Mouse (Mus musculus): Measurements from ENCODE around the gene Zfp14. TPM values are rescaled to one million over a fixed set of nuclear protein-coding genes. Genes with fewer than 3 reads are reported as not detected.
A peak's percentile ranks its signal among the peaks of the same experiment; 100 is the strongest.

Gene Zfp14
- total and polyA plus RNA-seq, 3 experiments: 0.25 to 0.39 TPM; not detected in 1

DNA sequence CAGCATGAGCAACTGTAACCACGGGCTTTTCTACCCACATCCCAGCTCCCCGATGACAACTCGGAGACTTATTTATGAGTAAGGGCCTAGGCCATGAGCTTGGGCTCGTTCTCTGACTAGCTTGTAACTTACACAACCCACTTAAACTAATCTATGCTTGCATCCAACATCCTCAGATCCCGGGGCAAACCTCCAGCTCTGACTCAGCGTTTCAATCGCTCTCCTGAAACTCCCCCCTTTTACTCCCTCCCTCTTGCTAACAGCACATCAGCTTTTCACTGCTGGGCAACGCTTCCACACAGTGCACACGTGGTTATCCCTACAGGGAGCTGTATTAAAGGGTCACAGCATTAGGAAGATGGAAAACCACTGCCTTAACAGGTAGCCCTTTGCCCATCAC, 35.3 kb upstream of the Zfp14 start:
- DNase-seq (ENCODE audit: low read depth, low spot score): no peak
- H3K27me3 ChIP-seq (ENCODE audit: control insufficient read depth in 1 of 2, insufficient read depth in 2 of 2, low read length in 2 of 2): no peaks in the 10 kb centered on the region
- H3K4me3 ChIP-seq (ENCODE audit: control insufficient read depth in 1 of 2, insufficient read depth in 1 of 2, low read depth in 2 of 2, low read length in 2 of 2): no peak overlapping the region
- no peak overlapping the region for H3K27ac ChIP-seq (ENCODE audit: control insufficient read depth, low read depth, low read length)
- no peak for TF ChIP-seq RCOR1 (IDR thresholded peaks at IDR 0.05; ENCODE audit: low read depth, low read length)
- TF ChIP-seq HCFC1 (IDR thresholded peaks at IDR 0.05; ENCODE audit: low read depth, low read length): no peak
- TF ChIP-seq CHD2 (IDR thresholded peaks at IDR 0.05; ENCODE audit: low read length): no peak
- TF ChIP-seq POLR2A (IDR thresholded peaks at IDR 0.05; ENCODE audit: control insufficient read depth in 1 of 2, insufficient read depth in 1 of 2, low read depth in 1 of 2, low read length in 2 of 2, poor library complexity in 1 of 2): no peak
- no peak for TF ChIP-seq NELFE (IDR thresholded peaks at IDR 0.05; ENCODE audit: low read depth, low read length)
- TF ChIP-seq USF1 (IDR thresholded peaks at IDR 0.05; ENCODE audit: low read depth, low read length): no peak
- TF ChIP-seq POLR2AphosphoS5 (IDR thresholded peaks at IDR 0.05; ENCODE audit: borderline replicate concordance, low read depth, low read length): no peak
- no peak for TF ChIP-seq GATA1 (IDR thresholded peaks at IDR 0.05; ENCODE audit: low read depth, low read length)
- no peak for TF ChIP-seq NRF1 (IDR thresholded peaks at IDR 0.05; ENCODE audit: insufficient read depth, low read depth, low read length, poor library complexity, severe bottlenecking)
- TF ChIP-seq TAL1 (IDR thresholded peaks at IDR 0.05; ENCODE audit: low read length): no peak
- TF ChIP-seq EP300 (IDR thresholded peaks at IDR 0.05; ENCODE audit: low read depth in 1 of 2, low read length in 2 of 2): no peak
- no peak for TF ChIP-seq CHD1 (IDR thresholded peaks at IDR 0.05; ENCODE audit: low read depth, low read length)
- no peak for TF ChIP-seq JUND (IDR thresholded peaks at IDR 0.05; ENCODE audit: low read depth, low read length)
- TF ChIP-seq MYC (IDR thresholded peaks at IDR 0.05; ENCODE audit: low read depth, low read length): no peak
- no peak for TF ChIP-seq BHLHE40 (IDR thresholded peaks at IDR 0.05; ENCODE audit: borderline replicate concordance, low read depth, low read length)
- no peak for TF ChIP-seq ZNF384 (IDR thresholded peaks at IDR 0.05; ENCODE audit: low read depth, low read length)
- no peak for TF ChIP-seq MAZ (IDR thresholded peaks at IDR 0.05; ENCODE audit: low read depth, low read length)
- TF ChIP-seq ELF1 (IDR thresholded peaks at IDR 0.05; ENCODE audit: low read depth, low read length): no peak
- TF ChIP-seq MAX (IDR thresholded peaks at IDR 0.05; ENCODE audit: low read length): no peak
- H3K9ac ChIP-seq (ENCODE audit: control insufficient read depth, low read depth, low read length, poor library complexity, severe bottlenecking): no peak overlapping the region
- peaks cover 1 to 2% of the 10 kb centered on the region in 2 experiments; a peak in 1 of 4 replicates for H3K36me3 ChIP-seq (ENCODE audit: control insufficient read depth in 1 of 2, insufficient read depth in 2 of 2, low read length in 2 of 2)
- peaks cover 7% of the 10 kb centered on the region for H3K79me2 ChIP-seq (ENCODE audit: control insufficient read depth, insufficient read depth, low read length, poor library complexity)
- peaks cover 0 to 8% of the 10 kb centered on the region in 2 experiments; a peak in 3 of 4 replicates for H3K4me1 ChIP-seq (ENCODE audit: control insufficient read depth in 1 of 2, insufficient read depth in 2 of 2, low read length in 2 of 2)
- H3K9me3 ChIP-seq (replicated peaks; ENCODE audit: insufficient read depth, low read length): no peaks in the 10 kb centered on the region

DNA sequence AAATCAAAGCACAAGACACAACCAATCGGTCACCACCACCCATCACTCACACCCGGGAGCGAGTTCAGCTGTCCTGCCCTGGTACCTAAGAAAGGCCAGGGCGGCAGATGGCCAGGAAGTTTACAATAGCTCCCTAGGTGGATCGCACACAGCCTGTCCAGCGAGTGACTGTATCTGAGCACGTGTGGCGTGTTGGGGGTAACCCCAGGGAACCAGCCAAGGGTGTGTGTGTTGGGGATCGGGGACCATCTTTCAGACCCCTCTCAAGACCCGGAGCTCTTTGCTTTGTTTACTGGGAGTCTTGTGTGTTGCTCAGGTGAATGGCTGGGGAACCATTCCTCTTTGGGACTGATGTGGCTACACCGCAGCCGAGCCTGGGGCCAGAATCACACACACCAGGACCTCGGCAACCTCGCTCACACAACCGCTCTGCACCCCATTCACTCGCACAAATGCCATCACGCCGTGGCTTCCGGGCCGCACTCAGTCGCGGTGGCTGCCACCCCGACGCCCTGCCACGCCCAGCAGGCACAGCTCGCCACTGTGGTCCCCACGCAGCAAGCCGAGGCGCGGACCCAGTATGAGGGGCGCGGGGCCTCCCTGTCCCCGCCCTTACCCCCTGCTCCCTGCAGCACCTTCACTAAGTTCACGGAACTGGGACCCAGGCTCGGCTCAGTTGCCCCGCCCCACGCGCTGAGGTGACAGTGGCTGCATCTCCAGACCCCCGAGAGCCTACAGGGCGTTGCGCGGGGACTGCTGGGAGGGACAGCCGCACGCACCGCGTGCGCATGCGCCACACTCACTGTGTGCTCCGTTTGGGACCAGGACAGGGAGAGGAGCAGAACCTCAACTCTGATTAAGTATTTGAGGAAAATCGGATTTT, 21.2 kb upstream of the Zfp14 start, which contains the start of gene Zfp82:
Zfp82 (minus strand) TSS at position 755 of the 883 bp plus-strand sequence.
- peak within 1 kb of the TSS; percentile 57 for H3K9ac ChIP-seq (ENCODE audit: control insufficient read depth, low read depth, low read length, poor library complexity, severe bottlenecking)
- peak within 1 kb of the TSS; percentile 3; the same call in 1 of the 2 replicates for H3K27ac ChIP-seq (ENCODE audit: control insufficient read depth, low read depth, low read length)
- DNase-seq (ENCODE audit: low read depth, low spot score): peak; percentile 95
- H3K79me2 ChIP-seq (ENCODE audit: control insufficient read depth, insufficient read depth, low read length, poor library complexity): no peaks in the 10 kb centered on the region; the same call in 1 of the 2 replicates
- H3K27me3 ChIP-seq (ENCODE audit: control insufficient read depth in 1 of 2, insufficient read depth in 2 of 2, low read length in 2 of 2): no peaks in the 10 kb centered on the region
- H3K36me3 ChIP-seq (ENCODE audit: control insufficient read depth in 1 of 2, insufficient read depth in 2 of 2, low read length in 2 of 2): no peaks in the 10 kb centered on the region
- H3K4me1 ChIP-seq (ENCODE audit: control insufficient read depth in 1 of 2, insufficient read depth in 2 of 2, low read length in 2 of 2): no peaks in the 10 kb centered on the region
- H3K9me3 ChIP-seq (replicated peaks; ENCODE audit: insufficient read depth, low read length): no peaks in the 10 kb centered on the region
- H3K4me3 ChIP-seq (ENCODE audit: control insufficient read depth in 1 of 2, insufficient read depth in 1 of 2, low read depth in 2 of 2, low read length in 2 of 2): peak within 1 kb of the TSS; percentile 70 to 88
- TF ChIP-seq POLR2AphosphoS5 (IDR thresholded peaks at IDR 0.05; ENCODE audit: borderline replicate concordance, low read depth, low read length) (no peak), POLR2A (IDR thresholded peaks at IDR 0.05; ENCODE audit: control insufficient read depth in 1 of 2, insufficient read depth in 1 of 2, low read depth in 1 of 2, low read length in 2 of 2, poor library complexity in 1 of 2) (peak; percentile 42 to 75), NELFE (IDR thresholded peaks at IDR 0.05; ENCODE audit: low read depth, low read length) (peak; percentile 76), ZC3H11A (IDR thresholded peaks at IDR 0.05; ENCODE audit: low read depth, low read length) (no peak), MYB (IDR thresholded peaks at IDR 0.05; ENCODE audit: low read depth, low read length) (no peak), MAZ (IDR thresholded peaks at IDR 0.05; ENCODE audit: low read depth, low read length) (0 out of 2 replicates have a peak, but pooled peaks have one; percentile 74), TAL1 (IDR thresholded peaks at IDR 0.05; ENCODE audit: low read length) (no peak), ELF1 (IDR thresholded peaks at IDR 0.05; ENCODE audit: low read depth, low read length) (peak; percentile 28; the same call in 1 of the 2 replicates), RCOR1 (IDR thresholded peaks at IDR 0.05; ENCODE audit: low read depth, low read length) (no peak), GATA1 (IDR thresholded peaks at IDR 0.05; ENCODE audit: low read depth, low read length) (no peak), E2F4 (IDR thresholded peaks at IDR 0.05; ENCODE audit: borderline replicate concordance, low read depth, low read length) (no peak), TBP (IDR thresholded peaks at IDR 0.05; ENCODE audit: low read depth, low read length) (peak; percentile 70; the same call in 1 of the 2 replicates), MEF2A (IDR thresholded peaks at IDR 0.05; ENCODE audit: extremely low read depth, insufficient replicate concordance, low read depth, low read length, poor library complexity, severe bottlenecking) (no peak), ZKSCAN1 (IDR thresholded peaks at IDR 0.05; ENCODE audit: low read depth, low read length) (no peak), CTCF (IDR thresholded peaks at IDR 0.05 in 2 of 3, conservative IDR thresholded peaks at IDR 0.05 in 1 of 3; ENCODE audit: control insufficient read depth in 1 of 3, insufficient read depth in 1 of 3, low read depth in 2 of 3, low read length in 3 of 3, poor library complexity in 1 of 3, severe bottlenecking in 1 of 3) (no peak), KAT2A (conservative IDR thresholded peaks at IDR 0.05; ENCODE audit: low read depth, low read length) (no peak), EP300 (IDR thresholded peaks at IDR 0.05; ENCODE audit: low read depth in 1 of 2, low read length in 2 of 2) (no peak), ZNF384 (IDR thresholded peaks at IDR 0.05; ENCODE audit: low read depth, low read length) (no peak)

All from MEL (cell line).